Mouse (Mus musculus): ENCODE data around the gene Grap.

DNA sequence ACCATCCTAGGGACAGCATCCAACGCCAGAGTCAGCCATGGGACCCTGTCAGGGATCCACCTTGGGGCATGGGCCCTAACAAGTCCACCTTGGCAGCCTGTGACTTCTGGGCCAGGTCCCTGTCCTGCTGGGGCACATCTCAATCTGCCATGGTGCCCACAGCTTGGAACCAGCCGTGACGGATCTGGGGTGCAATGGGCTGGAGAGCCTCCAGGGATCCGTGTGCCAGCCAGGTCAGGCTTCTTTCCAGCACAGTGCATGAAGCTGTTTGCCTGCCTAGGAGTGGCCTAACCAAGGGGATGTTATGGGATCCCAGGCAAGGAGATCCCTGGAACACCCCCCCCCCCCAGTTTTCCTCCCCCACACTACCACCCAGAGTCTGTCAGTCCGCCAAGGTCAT is 39.9 kb downstream of the Grap start:
- TF ChIP-seq CTCF (IDR thresholded peaks at IDR 0.05): no peak
- no peak for TF ChIP-seq EP300 (IDR thresholded peaks at IDR 0.05)
